Mouse (Mus musculus) mouse trophoblast stem cell (cell line): ENCODE measurements around the gene Vps37b.

Experiments
- in situ Hi-C, 2 experiments: fragments of 300-500 bp; cut with MseI, MboI; formaldehyde crosslinking; loops; 2 replicates in 1 of 2; 3 replicates in 1 of 2; pipeline ENCODE4 v1.15.1; 2025

The Vps37b gene

GRCm38 (mm10) chr5:124004356-124005150 lies 27.5 kb downstream of the Vps37b start:
- in situ Hi-C loops = loop anchor here (5.0 kb wide), 2 partner anchors 78 to 88 kb away; no protein-coding TSS in a partner anchor

GRCm38 (mm10) chr5:124003375-124003774 lies 28.7 kb downstream of the Vps37b start:
- in situ Hi-C loops = loop anchor here (5.0 kb wide), 2 partner anchors 79 to 89 kb away; no protein-coding TSS in a partner anchor

GRCm38 (mm10) chr5:124002876-124003275 lies 29.2 kb downstream of the Vps37b start:
- in situ Hi-C loops = loop anchor here (5.0 kb wide), 2 partner anchors 79 to 89 kb away; no protein-coding TSS in a partner anchor

- in situ Hi-C loops = loop anchor here (5.0 kb wide), 2 partner anchors 81 to 91 kb away; no protein-coding TSS in a partner anchor
Observed at GRCm38 (mm10) chr5:124001274-124001673, 30.8 kb downstream of the Vps37b start.

GRCm38 (mm10) chr5:124000824-124001223 lies 31.2 kb downstream of the Vps37b start:
- in situ Hi-C loops = loop anchor here (5.0 kb wide), 2 partner anchors 81 to 91 kb away; no protein-coding TSS in a partner anchor

GRCm38 (mm10) chr5:123998370-123998769 lies 33.7 kb downstream of the Vps37b start:
- in situ Hi-C loops = no loop called here

- in situ Hi-C loops = no loop called here
Observed at GRCm38 (mm10) chr5:123997811-123998210, 34.3 kb downstream of the Vps37b start.

GRCm38 (mm10) chr5:123997211-123997751 lies 34.8 kb downstream of the Vps37b start:
- in situ Hi-C loops = no loop called here

- in situ Hi-C loops = no loop called here
Observed at GRCm38 (mm10) chr5:123996695-123997094, 35.4 kb downstream of the Vps37b start.

GRCm38 (mm10) chr5:123996194-123996593 lies 35.9 kb downstream of the Vps37b start:
- in situ Hi-C loops = no loop called here

GRCm38 (mm10) chr5:123995388-123995787 lies 36.7 kb downstream of the Vps37b start:
- in situ Hi-C loops = no loop called here

GRCm38 (mm10) chr5:123994468-123994867 lies 37.6 kb downstream of the Vps37b start:
- in situ Hi-C loops = loop anchor here (5.0 kb wide), 1 partner anchor 47 kb away; no protein-coding TSS in a partner anchor

GRCm38 (mm10) chr5:123993263-123994036 lies 38.6 kb downstream of the Vps37b start:
- in situ Hi-C loops = loop anchor here (5.0 kb wide), 1 partner anchor 46 kb away; no protein-coding TSS in a partner anchor

- in situ Hi-C loops = loop anchor here (5.0 kb wide), 1 partner anchor 45 kb away; no protein-coding TSS in a partner anchor
Observed at GRCm38 (mm10) chr5:123992794-123993193, 39.3 kb downstream of the Vps37b start.

- in situ Hi-C loops = loop anchor here (5.0 kb wide), 1 partner anchor 45 kb away; no protein-coding TSS in a partner anchor
Observed at GRCm38 (mm10) chr5:123992193-123992637, 39.9 kb downstream of the Vps37b start.

- in situ Hi-C loops = loop anchor here (5.0 kb wide), 1 partner anchor 44 kb away; no protein-coding TSS in a partner anchor
Observed at GRCm38 (mm10) chr5:123991321-123991720, 40.7 kb downstream of the Vps37b start.

- in situ Hi-C loops = loop anchor here (5.0 kb wide), 1 partner anchor 43 kb away; no protein-coding TSS in a partner anchor
Observed at GRCm38 (mm10) chr5:123989941-123990885, 41.9 kb downstream of the Vps37b start.

GRCm38 (mm10) chr5:123987511-123987910 lies 44.6 kb downstream of the Vps37b start:
- in situ Hi-C loops = no loop called here

- in situ Hi-C loops = no loop called here
Observed at GRCm38 (mm10) chr5:123986925-123987324, 45.1 kb downstream of the Vps37b start.

- in situ Hi-C loops = no loop called here
Observed at GRCm38 (mm10) chr5:123985434-123985833, 46.6 kb downstream of the Vps37b start.
